Mouse (Mus musculus) C2C12 (cell line): Measurements from ENCODE around the gene Sh2b1.

ENCODE experiments used
- CEBPB ChIP-seq: IDR thresholded peaks from one replicate; pipeline ENCODE4 v1.6.1; 2011; ENCODE audit warnings: low read depth, mild to moderate bottlenecking, control low read depth, moderate library complexity
- CTCF ChIP-seq: IDR thresholded peaks from one replicate; pipeline ENCODE4 v1.5.1; 2011; ENCODE audit not compliant: control insufficient read depth, insufficient read depth, insufficient read length
- FOSL1 ChIP-seq: IDR thresholded peaks from one replicate; pipeline ENCODE4 v1.8.0; 2011; ENCODE audit warnings: mild to moderate bottlenecking, low read length; ENCODE audit not compliant: poor library complexity, insufficient read depth, severe bottlenecking
- MAX ChIP-seq: IDR thresholded peaks from one replicate; pipeline ENCODE4 v1.6.1; 2011; ENCODE audit warnings: mild to moderate bottlenecking, control low read depth
- MYOD1 ChIP-seq: IDR thresholded peaks from one replicate; pipeline ENCODE4 v1.6.1; 2011; ENCODE audit warnings: low read depth; ENCODE audit not compliant: control insufficient read depth, insufficient read length
- MYOG ChIP-seq: IDR thresholded peaks from one replicate; pipeline ENCODE4 v1.6.1; 2011; ENCODE audit not compliant: control insufficient read depth, insufficient read length; ENCODE audit errors: extremely low read depth
- USF1 ChIP-seq: IDR thresholded peaks from one replicate; pipeline ENCODE4 v1.6.1; 2011; ENCODE audit warnings: low read depth, mild to moderate bottlenecking, control low read depth, moderate library complexity

DNA sequence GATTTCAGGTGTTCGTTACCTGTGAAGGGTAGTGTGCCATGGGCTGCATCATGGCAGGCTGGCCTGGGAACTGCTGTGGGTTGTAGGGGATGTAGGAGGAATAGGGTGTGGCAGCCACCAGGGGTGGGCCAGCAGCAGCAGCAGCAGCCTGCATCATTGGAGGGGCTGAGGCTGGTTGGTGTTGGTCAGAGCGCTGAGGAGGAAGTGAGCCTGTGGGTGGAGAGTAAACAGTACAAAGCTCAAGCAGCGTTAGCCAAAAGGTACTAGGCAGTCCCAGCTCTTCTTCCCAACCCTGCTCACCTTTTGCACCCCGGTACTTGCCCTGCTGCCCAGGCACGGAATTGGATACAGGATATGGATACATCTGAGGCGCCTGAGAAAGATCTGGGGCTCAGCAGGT is 18.9 kb upstream of the Sh2b1 start:
- TF ChIP-seq CTCF (no peak), MYOG (no peak), USF1 (no peak), CEBPB (no peak), MYOD1 (no peak), FOSL1 (no peak), MAX (no peak)
